Comparison of ENCODE assay signal across 24 mouse cellular contexts in genomic region chr9:61230306-61230705, GRCm38 (mm10).
"Had no signal": no experiment of that assay in that cellular context is flagged by ENCODE, and none has a peak within 500 bp of the region (broad histone marks: within the 10 kb centered on the region; RNA-seq: fewer than 3 reads in every experiment).

No protein-coding gene starts in this region.

- H3K4me1 ChIP-seq: intestine, embryonic 15.5 days had no signal

- H3K27me3 ChIP-seq: intestine, embryonic 15.5 days had no signal

- H3K4me2 ChIP-seq: heart, embryonic 12.5 days; hindbrain, embryonic 12.5 days; hindbrain, embryonic 14.5 days; intestine, embryonic 15.5 days; limb, embryonic 13.5 days; limb, embryonic 15.5 days had no signal

- H3K4me3 ChIP-seq: gastrocnemius, adult 2 months; heart, embryonic 10.5 days; heart, embryonic 12.5 days; hindbrain, embryonic 10.5 days; hindbrain, embryonic 12.5 days; intestine, embryonic 15.5 days; layer of hippocampus, adult 2 months; left cerebral cortex, adult 2 months; limb, embryonic 13.5 days; limb, embryonic 15.5 days had no signal

- H3K9ac ChIP-seq: heart, embryonic 12.5 days; hindbrain, embryonic 12.5 days; hindbrain, embryonic 14.5 days; intestine, embryonic 15.5 days; limb, embryonic 13.5 days; limb, embryonic 15.5 days had no signal

- H3K36me3 ChIP-seq: heart, embryonic 10.5 days; heart, embryonic 12.5 days; hindbrain, embryonic 10.5 days; hindbrain, embryonic 12.5 days; intestine, embryonic 15.5 days; limb, embryonic 13.5 days; limb, embryonic 15.5 days had no signal

- H3K9me3 ChIP-seq: heart, embryonic 10.5 days; heart, embryonic 12.5 days; hindbrain, embryonic 10.5 days; hindbrain, embryonic 12.5 days; intestine, embryonic 15.5 days; limb, embryonic 13.5 days; limb, embryonic 15.5 days had no signal

- ATAC-seq: hindbrain, embryonic 16.5 days; inflammation-experienced regulatory T-cells, adult 6 months; intestine, embryonic 15.5 days; intestine, postnatal 0 days had no signal

- H3K27ac ChIP-seq: gastrocnemius, adult 2 months; heart, embryonic 10.5 days; hindbrain, embryonic 10.5 days; hindbrain, embryonic 12.5 days; hindbrain, embryonic 14.5 days; intestine, embryonic 15.5 days; layer of hippocampus, adult 2 months; left cerebral cortex, adult 2 months; limb, embryonic 13.5 days; limb, embryonic 15.5 days had no signal

- DNase-seq: gastrocnemius, adult 2 months; gastrocnemius, postnatal 10 days; gastrocnemius, postnatal 25 days; heart, adult 18-20 months; heart, postnatal 4 days; kidney, adult 18-20 months; kidney, adult 8-10 months; kidney, postnatal 10 days; kidney, postnatal 25 days; kidney, postnatal 4 days; left cerebral cortex, postnatal 4 days had no signal
